Mouse (Mus musculus) liver, postnatal 0 days (tissue): ENCODE measurements around the gene Atf7ip.

ENCODE experiments used
- CTCF ChIP-seq: sonication (generic); IDR thresholded peaks from 2 replicates; pipeline ENCODE4 v1.5.1; 2016; ENCODE audit warnings: antibody characterized with exemption, low read depth
- EP300 ChIP-seq: IDR thresholded peaks from 2 replicates; pipeline ENCODE4 v1.6.1; 2016; ENCODE audit warnings: antibody characterized with exemption, low read depth, mild to moderate bottlenecking

DNA sequence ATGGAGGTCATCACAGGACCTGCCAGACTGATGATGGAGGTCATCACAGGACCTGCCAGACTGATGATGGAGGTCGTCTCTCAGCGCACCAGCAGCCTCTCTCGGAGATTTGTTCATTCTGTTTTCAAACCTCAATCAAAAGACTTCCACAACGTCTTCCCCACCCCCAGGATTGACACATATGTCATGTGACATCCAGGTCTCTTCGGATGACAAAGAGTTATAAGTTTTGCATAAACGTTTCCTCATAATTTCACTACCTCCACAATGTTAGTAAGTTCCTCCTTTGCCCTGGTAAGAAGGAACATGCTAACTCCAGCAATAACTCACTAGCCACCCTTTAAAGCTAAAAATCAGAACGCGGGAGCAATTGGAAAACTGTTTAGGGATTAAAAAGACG is 153.3 kb downstream of the Atf7ip start:
- no peak for TF ChIP-seq CTCF
- peak; percentile 20; the same call in 1 of the 2 replicates for TF ChIP-seq EP300
